Mouse (Mus musculus) liver, postnatal 0 days (tissue): ENCODE data around the gene Rbfox2.

Experiments used
- CTCF ChIP-seq: sonication (generic); IDR thresholded peaks from 2 replicates; pipeline ENCODE4 v1.5.1; 2016; ENCODE audit warnings: antibody characterized with exemption, low read depth
- EP300 ChIP-seq: IDR thresholded peaks from 2 replicates; pipeline ENCODE4 v1.6.1; 2016; ENCODE audit warnings: antibody characterized with exemption, low read depth, mild to moderate bottlenecking

GRCm38 (mm10) chr15:77202223-77202622 lies 104.6 kb downstream of the Rbfox2 start:
- TF ChIP-seq CTCF (no peak), EP300 (no peak)
